Mouse (Mus musculus): ENCODE data around the gene Tmem181a. TPM values are rescaled to one million over a fixed set of nuclear protein-coding genes. Genes with fewer than 3 reads are reported as not detected.
"Not testable (repeated sequence)": the region's sequence is repeated elsewhere in the genome, so short reads cannot be mapped to it uniquely, and the experiment has no call there.

The Tmem181a gene
- total RNA-seq (2014; rRNA removed), result 71.5 and 75.2 TPM in 2 replicates
- polyA plus RNA-seq (2015; fragmentation: Nextera tagmentation; extraction: Ambion mirVana), result 58.7 and 59.1 TPM in 2 replicates

DNA sequence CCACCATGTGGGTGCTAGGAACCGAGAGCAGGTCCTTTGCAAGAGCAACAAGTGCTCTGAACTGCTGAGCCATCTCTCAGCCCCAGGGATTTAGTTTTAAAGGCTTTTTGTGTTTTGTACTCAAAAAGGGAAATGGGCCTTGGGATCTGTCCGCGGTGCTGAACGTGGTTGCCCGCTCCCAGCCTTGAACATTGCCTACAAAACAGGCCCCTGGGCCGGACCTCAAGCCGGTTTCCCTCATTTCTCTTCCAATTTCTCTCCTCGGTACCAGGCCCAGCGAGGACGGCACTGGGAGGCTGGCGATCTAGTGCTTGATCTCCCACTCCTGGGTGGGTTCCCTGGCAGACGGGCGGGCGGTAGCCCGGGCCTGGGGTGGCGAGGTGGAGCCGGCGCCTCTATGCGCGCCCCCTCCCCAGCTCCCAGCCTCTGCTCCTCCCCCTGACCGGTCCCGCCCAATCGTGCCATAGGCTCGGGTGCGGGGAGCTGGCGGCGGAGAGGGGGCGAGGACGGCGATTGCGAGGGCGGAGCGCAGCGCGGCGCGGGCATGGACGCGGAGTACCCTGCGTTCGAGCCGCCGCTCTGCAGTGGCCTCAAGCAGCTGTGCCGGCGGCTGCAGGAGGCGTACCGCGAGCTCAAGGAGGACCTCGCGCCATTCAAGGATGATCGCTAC lies at the start of gene Tmem181a:
Gene Tmem181a (plus strand): TSS at position 461 of the 670 bp plus-strand sequence.
- H3K9me3 ChIP-seq (ENCODE audit: low read length); H3K9ac ChIP-seq (replicated peaks; ENCODE audit: low read length); H3K27me3 ChIP-seq (ENCODE audit: insufficient read depth, low read length); DNase-seq (ENCODE audit: low spot score); H3K4me1 ChIP-seq (ENCODE audit: insufficient read depth, low read length); H3K36me3 ChIP-seq (ENCODE audit: insufficient read depth, low read length): not testable (repeated sequence)
- H3K4me2 ChIP-seq (ENCODE audit: low read depth, low read length), result peak within 1 kb of the TSS; percentile 28; the same call in 1 of the 2 replicates
- ATAC-seq, result peak; percentile 91
- H3K27ac ChIP-seq, result peak within 1 kb of the TSS; percentile 41; the same call in 1 of the 2 replicates
- H3K4me3 ChIP-seq (ENCODE audit: low read length), result peak within 1 kb of the TSS; percentile 29
- WGBS, result 0% methylated on average over 9 of the region's 51 CpGs

- TF ChIP-seq CTCF (IDR thresholded peaks at IDR 0.05; ENCODE audit: low read depth), result no peak
- ATAC-seq, result no peak
- Histone ChIP-seq H3K27me3 (ENCODE audit: insufficient read depth, low read length) (no peaks in the 10 kb centered on the region), H3K9me3 (ENCODE audit: low read length) (no peaks in the 10 kb centered on the region), H3K4me3 (ENCODE audit: low read length) (no peak overlapping the region), H3K4me2 (ENCODE audit: low read depth, low read length) (no peak overlapping the region), H3K36me3 (ENCODE audit: insufficient read depth, low read length) (peaks cover 49% of the 10 kb centered on the region), H3K27ac (no peak overlapping the region), H3K4me1 (ENCODE audit: insufficient read depth, low read length) (no peaks in the 10 kb centered on the region), H3K9ac (replicated peaks; ENCODE audit: low read length) (no peak overlapping the region)
- WGBS, result 90% methylated on average over 1 of the region's 1 CpGs
- no peak for DNase-seq (ENCODE audit: low spot score)
Observed at GRCm38 (mm10) chr17:6211721-6212120, 44.9 kb upstream of the Tmem181a start.

DNA sequence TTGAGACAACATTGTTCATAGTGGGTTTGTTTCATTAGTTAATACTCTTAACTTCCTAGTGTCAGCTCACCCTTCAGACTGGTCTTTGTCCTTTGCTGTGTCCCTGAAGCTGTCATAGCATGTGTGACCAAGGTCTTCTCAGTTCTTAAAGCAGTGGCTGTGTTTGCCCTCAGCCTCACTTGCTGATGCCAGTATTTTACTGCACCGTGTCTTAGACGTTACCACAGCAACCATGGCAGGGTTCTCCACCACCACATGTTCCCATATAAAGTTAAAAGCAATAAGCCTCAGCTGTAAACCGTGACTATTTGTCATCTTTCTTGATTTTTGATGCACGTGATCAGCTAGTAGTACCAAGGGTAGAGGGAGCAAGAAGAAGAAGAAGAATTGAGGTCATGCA lies 41.0 kb upstream of the Tmem181a start:
- H3K4me3 ChIP-seq (ENCODE audit: low read length), result no peak overlapping the region
- H3K4me1 ChIP-seq (ENCODE audit: insufficient read depth, low read length), result no peaks in the 10 kb centered on the region
- DNase-seq (ENCODE audit: low spot score) (no peak), ATAC-seq (no peak)
- TF ChIP-seq CTCF (IDR thresholded peaks at IDR 0.05; ENCODE audit: low read depth), result no peak
- 80% methylated on average over 4 of the region's 4 CpGs for WGBS
- no peaks in the 10 kb centered on the region for H3K9me3 ChIP-seq (ENCODE audit: low read length)
- no peaks in the 10 kb centered on the region for H3K27me3 ChIP-seq (ENCODE audit: insufficient read depth, low read length)
- H3K36me3 ChIP-seq (ENCODE audit: insufficient read depth, low read length), result peaks cover 46% of the 10 kb centered on the region
- no peak overlapping the region for H3K9ac ChIP-seq (replicated peaks; ENCODE audit: low read length)
- H3K27ac ChIP-seq, result no peak overlapping the region
- H3K4me2 ChIP-seq (ENCODE audit: low read depth, low read length), result no peak overlapping the region

GRCm38 (mm10) chr17:6216514-6216913 lies 40.1 kb upstream of the Tmem181a start:
- Histone ChIP-seq H3K27me3 (ENCODE audit: insufficient read depth, low read length) (no peaks in the 10 kb centered on the region), H3K9me3 (ENCODE audit: low read length) (no peaks in the 10 kb centered on the region), H3K36me3 (ENCODE audit: insufficient read depth, low read length) (peaks cover 42% of the 10 kb centered on the region)

GRCm38 (mm10) chr17:6232633-6233032 lies 24.0 kb upstream of the Tmem181a start:
- whole genome bisulfite sequencing, result no CpG with 5 or more reads among the region's 7 CpGs
- DNase-seq (ENCODE audit: low spot score); ATAC-seq; H3K27ac ChIP-seq; H3K27me3 ChIP-seq (ENCODE audit: insufficient read depth, low read length); H3K9me3 ChIP-seq (ENCODE audit: low read length); H3K36me3 ChIP-seq (ENCODE audit: insufficient read depth, low read length); H3K9ac ChIP-seq (replicated peaks; ENCODE audit: low read length); H3K4me1 ChIP-seq (ENCODE audit: insufficient read depth, low read length); H3K4me3 ChIP-seq (ENCODE audit: low read length); H3K4me2 ChIP-seq (ENCODE audit: low read depth, low read length): not testable (repeated sequence)

More at GRCm38 (mm10) chr17:6216514-6216913, 40.1 kb upstream of the Tmem181a start:
- no peak for ATAC-seq
- Histone ChIP-seq H3K9ac (replicated peaks; ENCODE audit: low read length) (no peak overlapping the region), H3K4me1 (ENCODE audit: insufficient read depth, low read length) (no peaks in the 10 kb centered on the region), H3K27ac (no peak overlapping the region), H3K4me2 (ENCODE audit: low read depth, low read length) (no peak overlapping the region), H3K4me3 (ENCODE audit: low read length) (no peak overlapping the region)
- no peak for TF ChIP-seq CTCF (IDR thresholded peaks at IDR 0.05; ENCODE audit: low read depth)
- no peak for DNase-seq (ENCODE audit: low spot score)
- WGBS, result 95% methylated on average over 10 of the region's 10 CpGs

- H3K9ac ChIP-seq (replicated peaks; ENCODE audit: low read length); H3K27ac ChIP-seq; H3K4me1 ChIP-seq (ENCODE audit: insufficient read depth, low read length); H3K4me2 ChIP-seq (ENCODE audit: low read depth, low read length); DNase-seq (ENCODE audit: low spot score); H3K36me3 ChIP-seq (ENCODE audit: insufficient read depth, low read length); H3K4me3 ChIP-seq (ENCODE audit: low read length); H3K9me3 ChIP-seq (ENCODE audit: low read length); ATAC-seq; H3K27me3 ChIP-seq (ENCODE audit: insufficient read depth, low read length): not testable (repeated sequence)
- 79% methylated on average over 1 of the region's 1 CpGs for WGBS
Observed at GRCm38 (mm10) chr17:6251298-6251697, 5.4 kb upstream of the Tmem181a start.

- WGBS, result 5% methylated on average over 10 of the region's 20 CpGs
- H3K36me3 ChIP-seq (ENCODE audit: insufficient read depth, low read length); H3K27me3 ChIP-seq (ENCODE audit: insufficient read depth, low read length); DNase-seq (ENCODE audit: low spot score); H3K9ac ChIP-seq (replicated peaks; ENCODE audit: low read length); H3K4me1 ChIP-seq (ENCODE audit: insufficient read depth, low read length); H3K9me3 ChIP-seq (ENCODE audit: low read length): not testable (repeated sequence)
- peak overlapping the region; percentile 41; the same call in 1 of the 2 replicates for H3K27ac ChIP-seq
- H3K4me3 ChIP-seq (ENCODE audit: low read length), result peak overlapping the region; percentile 29
- peak; percentile 71 for ATAC-seq
- H3K4me2 ChIP-seq (ENCODE audit: low read depth, low read length), result peak overlapping the region; percentile 28; the same call in 1 of the 2 replicates
Observed at GRCm38 (mm10) chr17:6257070-6257456, 403 bp downstream of the Tmem181a start.

DNA sequence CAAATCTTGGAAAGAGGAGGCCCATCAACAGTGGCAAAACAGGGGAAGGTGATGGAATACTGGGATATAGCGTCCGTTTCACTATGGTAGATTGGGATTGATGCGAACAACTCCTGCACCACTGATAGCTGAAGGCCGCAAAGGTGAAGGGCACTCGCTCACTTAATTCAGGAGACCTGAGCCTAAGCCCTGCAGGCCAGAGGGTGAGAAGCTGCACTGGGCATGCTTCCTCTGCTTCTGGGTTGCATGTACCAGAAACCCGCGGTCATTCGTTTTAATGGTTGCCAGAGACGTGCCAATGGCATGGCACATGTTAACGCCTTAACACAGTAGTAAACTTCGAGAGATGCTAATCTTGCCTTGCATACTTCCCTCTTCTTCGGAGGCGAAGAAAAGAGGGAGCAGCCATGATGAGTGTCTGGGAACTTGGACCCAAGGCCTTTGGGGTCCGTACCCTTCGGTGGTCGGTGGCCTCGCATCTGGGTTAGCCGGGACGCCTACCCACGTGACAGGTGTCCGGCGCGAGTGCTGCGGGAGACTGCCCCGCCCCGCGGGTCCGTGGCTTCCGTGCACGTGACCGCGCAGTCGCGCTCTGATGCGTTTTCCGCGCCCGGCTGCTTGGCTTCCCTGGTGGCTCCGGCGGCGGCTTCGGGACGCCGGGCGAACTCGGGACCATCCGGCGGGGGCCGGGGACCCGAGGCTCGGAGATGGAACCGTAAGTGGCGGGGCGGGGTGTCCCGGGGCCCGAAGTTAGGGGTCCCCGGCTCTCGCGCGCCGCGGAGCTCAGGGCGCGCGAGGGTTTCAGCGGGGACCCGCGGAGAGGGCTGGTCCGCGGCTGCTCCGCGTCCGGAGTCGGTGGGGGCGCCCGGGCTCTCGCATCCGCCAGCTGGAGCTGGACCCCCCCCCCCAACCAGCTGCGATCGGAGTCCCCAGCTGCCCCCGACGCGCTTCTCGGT lies 13.5 kb downstream of the Tmem181a start:
- not testable (repeated sequence) for H3K27me3 ChIP-seq (ENCODE audit: insufficient read depth, low read length); H3K9me3 ChIP-seq (ENCODE audit: low read length); H3K27ac ChIP-seq; H3K36me3 ChIP-seq (ENCODE audit: insufficient read depth, low read length); H3K4me1 ChIP-seq (ENCODE audit: insufficient read depth, low read length)
- WGBS, result 2% methylated on average over 48 of the region's 84 CpGs
- ATAC-seq (peak; percentile 84), DNase-seq (ENCODE audit: low spot score) (peak; percentile 2)
- peak overlapping the region; percentile 38; the same call in 1 of the 2 replicates for H3K9ac ChIP-seq (replicated peaks; ENCODE audit: low read length)
- H3K4me3 ChIP-seq (ENCODE audit: low read length), result peak overlapping the region; percentile 46
- peak overlapping the region; percentile 54 for H3K4me2 ChIP-seq (ENCODE audit: low read depth, low read length)

DNA sequence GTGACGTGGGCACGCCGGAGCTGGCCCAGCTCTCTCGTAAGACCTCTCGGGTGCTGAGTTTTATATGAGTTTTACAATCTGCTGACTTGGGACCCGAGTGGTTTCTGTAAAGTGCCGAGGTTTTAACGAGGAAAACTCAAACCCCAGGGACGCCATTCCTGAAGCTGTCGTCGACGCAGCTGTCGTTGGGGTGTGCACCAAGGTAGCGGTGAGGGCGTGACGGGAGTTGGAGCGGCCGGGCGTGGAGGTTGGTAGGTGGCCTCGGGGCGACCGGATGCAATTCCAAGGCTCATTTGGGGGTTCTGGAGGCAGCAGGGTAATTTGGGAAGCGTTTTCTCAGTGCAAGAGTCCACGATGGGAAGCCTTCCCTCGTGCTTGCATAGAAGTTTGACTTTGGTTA lies 14.2 kb downstream of the Tmem181a start:
- under 1% methylated on average over 25 of the region's 25 CpGs for WGBS
- not testable (repeated sequence) for H3K36me3 ChIP-seq (ENCODE audit: insufficient read depth, low read length); H3K27me3 ChIP-seq (ENCODE audit: insufficient read depth, low read length); H3K27ac ChIP-seq; ATAC-seq; H3K9me3 ChIP-seq (ENCODE audit: low read length); H3K4me1 ChIP-seq (ENCODE audit: insufficient read depth, low read length)
- Histone ChIP-seq H3K4me3 (ENCODE audit: low read length) (peak overlapping the region; percentile 46), H3K9ac (replicated peaks; ENCODE audit: low read length) (peak overlapping the region; percentile 38; the same call in 1 of the 2 replicates), H3K4me2 (ENCODE audit: low read depth, low read length) (peak overlapping the region; percentile 54)
- peak; percentile 6 for DNase-seq (ENCODE audit: low spot score)

All from hindbrain, postnatal 0 days (tissue).